Mouse (Mus musculus): ENCODE measurements around the gene Cdh9. TPM values are rescaled to one million over a fixed set of nuclear protein-coding genes. Genes with fewer than 3 reads are reported as not detected.

Gene Cdh9
- polyA plus RNA-seq (2014; fragmentation: Nextera tagmentation; extraction: Ambion mirVana): 8.1 and 8.3 TPM in 2 replicates

- ATAC-seq (ENCODE audit: low read depth): peak; percentile 82; the same call in 1 of the 2 replicates
- 4% methylated on average over 14 of the region's 14 CpGs for WGBS
- H3K27me3 ChIP-seq (ENCODE audit: control insufficient read depth, insufficient read depth, low read length): no peaks in the 10 kb centered on the region
- no peaks in the 10 kb centered on the region for H3K9me3 ChIP-seq (ENCODE audit: control insufficient read depth, low read length)
- no peaks in the 10 kb centered on the region for H3K36me3 ChIP-seq (ENCODE audit: control insufficient read depth, insufficient read depth, low read length)
- no peaks in the 10 kb centered on the region for H3K4me1 ChIP-seq (ENCODE audit: control insufficient read depth, insufficient read depth, low read length)
- H3K27ac ChIP-seq (ENCODE audit: low read depth, low read length): peak within 1 kb of the TSS; percentile 12; the same call in 1 of the 2 replicates
- H3K9ac ChIP-seq (replicated peaks; ENCODE audit: low read depth, low read length): peak within 1 kb of the TSS; percentile 42; the same call in 1 of the 2 replicates
- peak within 1 kb of the TSS; percentile 48 for H3K4me2 ChIP-seq (ENCODE audit: low read depth, low read length)
- H3K4me3 ChIP-seq (ENCODE audit: low read depth, low read length): peak within 1 kb of the TSS; percentile 28
These were observed at the start of gene Cdh9 for GRCm38 (mm10) chr15:16728470-16729011. Gene Cdh9, plus strand, starts transcription at chr15:16728756.

- no peak for ATAC-seq (ENCODE audit: low read depth)
- Histone ChIP-seq H3K9me3 (ENCODE audit: control insufficient read depth, low read length) (no peaks in the 10 kb centered on the region), H3K9ac (replicated peaks; ENCODE audit: low read depth, low read length) (no peak overlapping the region), H3K27ac (ENCODE audit: low read depth, low read length) (no peak overlapping the region), H3K4me3 (ENCODE audit: low read depth, low read length) (no peak overlapping the region), H3K27me3 (ENCODE audit: control insufficient read depth, insufficient read depth, low read length) (no peaks in the 10 kb centered on the region), H3K4me2 (ENCODE audit: low read depth, low read length) (no peak overlapping the region), H3K4me1 (ENCODE audit: control insufficient read depth, insufficient read depth, low read length) (no peaks in the 10 kb centered on the region), H3K36me3 (ENCODE audit: control insufficient read depth, insufficient read depth, low read length) (no peaks in the 10 kb centered on the region)
- WGBS: 70% methylated on average over 5 of the region's 5 CpGs
These were observed 49.5 kb upstream of the Cdh9 start for GRCm38 (mm10) chr15:16679096-16679495.

GRCm38 (mm10) chr15:16699821-16700220 is 28.7 kb upstream of the Cdh9 start:
- no peak overlapping the region for H3K27ac ChIP-seq (ENCODE audit: low read depth, low read length)
- H3K9ac ChIP-seq (replicated peaks; ENCODE audit: low read depth, low read length): no peak overlapping the region
- H3K9me3 ChIP-seq (ENCODE audit: control insufficient read depth, low read length): no peaks in the 10 kb centered on the region
- no peaks in the 10 kb centered on the region for H3K36me3 ChIP-seq (ENCODE audit: control insufficient read depth, insufficient read depth, low read length)
- no peak overlapping the region for H3K4me2 ChIP-seq (ENCODE audit: low read depth, low read length)
- H3K27me3 ChIP-seq (ENCODE audit: control insufficient read depth, insufficient read depth, low read length): no peaks in the 10 kb centered on the region
- H3K4me3 ChIP-seq (ENCODE audit: low read depth, low read length): no peak overlapping the region
- no peak for ATAC-seq (ENCODE audit: low read depth)
- H3K4me1 ChIP-seq (ENCODE audit: control insufficient read depth, insufficient read depth, low read length): no peaks in the 10 kb centered on the region
- WGBS: 85% methylated on average over 3 of the region's 3 CpGs

- Histone ChIP-seq H3K27me3 (ENCODE audit: control insufficient read depth, insufficient read depth, low read length) (no peaks in the 10 kb centered on the region), H3K4me2 (ENCODE audit: low read depth, low read length) (no peak overlapping the region), H3K4me1 (ENCODE audit: control insufficient read depth, insufficient read depth, low read length) (no peaks in the 10 kb centered on the region), H3K27ac (ENCODE audit: low read depth, low read length) (no peak overlapping the region), H3K36me3 (ENCODE audit: control insufficient read depth, insufficient read depth, low read length) (no peaks in the 10 kb centered on the region), H3K4me3 (ENCODE audit: low read depth, low read length) (no peak overlapping the region), H3K9ac (replicated peaks; ENCODE audit: low read depth, low read length) (no peak overlapping the region), H3K9me3 (ENCODE audit: control insufficient read depth, low read length) (no peaks in the 10 kb centered on the region)
- WGBS: 77% methylated on average over 1 of the region's 1 CpGs
- no peak for ATAC-seq (ENCODE audit: low read depth)
These were observed 26.2 kb upstream of the Cdh9 start for GRCm38 (mm10) chr15:16702340-16702739.

- H3K9ac ChIP-seq (replicated peaks; ENCODE audit: low read depth, low read length): no peak overlapping the region
These were observed 10.5 kb downstream of the Cdh9 start for GRCm38 (mm10) chr15:16739088-16739487.

GRCm38 (mm10) chr15:16746672-16747071 is 18.1 kb downstream of the Cdh9 start:
- Histone ChIP-seq H3K27me3 (ENCODE audit: control insufficient read depth, insufficient read depth, low read length) (no peaks in the 10 kb centered on the region), H3K9ac (replicated peaks; ENCODE audit: low read depth, low read length) (no peak overlapping the region), H3K4me3 (ENCODE audit: low read depth, low read length) (no peak overlapping the region), H3K36me3 (ENCODE audit: control insufficient read depth, insufficient read depth, low read length) (no peaks in the 10 kb centered on the region), H3K27ac (ENCODE audit: low read depth, low read length) (no peak overlapping the region), H3K9me3 (ENCODE audit: control insufficient read depth, low read length) (no peaks in the 10 kb centered on the region), H3K4me2 (ENCODE audit: low read depth, low read length) (no peak overlapping the region), H3K4me1 (ENCODE audit: control insufficient read depth, insufficient read depth, low read length) (no peaks in the 10 kb centered on the region)
- ATAC-seq (ENCODE audit: low read depth): no peak
- WGBS: 86% methylated on average over 1 of the region's 1 CpGs

More at GRCm38 (mm10) chr15:16739088-16739487, 10.5 kb downstream of the Cdh9 start:
- Histone ChIP-seq H3K27me3 (ENCODE audit: control insufficient read depth, insufficient read depth, low read length) (no peaks in the 10 kb centered on the region), H3K27ac (ENCODE audit: low read depth, low read length) (no peak overlapping the region), H3K9me3 (ENCODE audit: control insufficient read depth, low read length) (no peaks in the 10 kb centered on the region), H3K36me3 (ENCODE audit: control insufficient read depth, insufficient read depth, low read length) (no peaks in the 10 kb centered on the region), H3K4me2 (ENCODE audit: low read depth, low read length) (no peak overlapping the region), H3K4me3 (ENCODE audit: low read depth, low read length) (no peak overlapping the region), H3K4me1 (ENCODE audit: control insufficient read depth, insufficient read depth, low read length) (no peaks in the 10 kb centered on the region)
- no peak for ATAC-seq (ENCODE audit: low read depth)
- 74% methylated on average over 4 of the region's 4 CpGs for WGBS

GRCm38 (mm10) chr15:16763252-16763651 is 34.7 kb downstream of the Cdh9 start:
- Histone ChIP-seq H3K9ac (replicated peaks; ENCODE audit: low read depth, low read length) (no peak overlapping the region), H3K27ac (ENCODE audit: low read depth, low read length) (no peak overlapping the region), H3K4me2 (ENCODE audit: low read depth, low read length) (no peak overlapping the region), H3K4me1 (ENCODE audit: control insufficient read depth, insufficient read depth, low read length) (no peaks in the 10 kb centered on the region), H3K27me3 (ENCODE audit: control insufficient read depth, insufficient read depth, low read length) (no peaks in the 10 kb centered on the region), H3K36me3 (ENCODE audit: control insufficient read depth, insufficient read depth, low read length) (no peaks in the 10 kb centered on the region), H3K4me3 (ENCODE audit: low read depth, low read length) (no peak overlapping the region), H3K9me3 (ENCODE audit: control insufficient read depth, low read length) (no peaks in the 10 kb centered on the region)
- ATAC-seq (ENCODE audit: low read depth): no peak
- WGBS: 86% methylated on average over 3 of the region's 3 CpGs

GRCm38 (mm10) chr15:16784575-16784974 is 56.0 kb downstream of the Cdh9 start:
- Histone ChIP-seq H3K9me3 (ENCODE audit: control insufficient read depth, low read length) (no peaks in the 10 kb centered on the region), H3K4me2 (ENCODE audit: low read depth, low read length) (no peak overlapping the region), H3K4me3 (ENCODE audit: low read depth, low read length) (no peak overlapping the region), H3K9ac (replicated peaks; ENCODE audit: low read depth, low read length) (no peak overlapping the region), H3K27me3 (ENCODE audit: control insufficient read depth, insufficient read depth, low read length) (no peaks in the 10 kb centered on the region), H3K4me1 (ENCODE audit: control insufficient read depth, insufficient read depth, low read length) (no peaks in the 10 kb centered on the region), H3K36me3 (ENCODE audit: control insufficient read depth, insufficient read depth, low read length) (no peaks in the 10 kb centered on the region), H3K27ac (ENCODE audit: low read depth, low read length) (no peak overlapping the region)
- 42% methylated on average over 1 of the region's 1 CpGs for WGBS
- no peak for ATAC-seq (ENCODE audit: low read depth)

GRCm38 (mm10) chr15:16792857-16793256 is 64.3 kb downstream of the Cdh9 start:
- ATAC-seq (ENCODE audit: low read depth): no peak
- no peaks in the 10 kb centered on the region for H3K4me1 ChIP-seq (ENCODE audit: control insufficient read depth, insufficient read depth, low read length)
- no peaks in the 10 kb centered on the region for H3K27me3 ChIP-seq (ENCODE audit: control insufficient read depth, insufficient read depth, low read length)
- no peaks in the 10 kb centered on the region for H3K36me3 ChIP-seq (ENCODE audit: control insufficient read depth, insufficient read depth, low read length)
- no peak overlapping the region for H3K4me2 ChIP-seq (ENCODE audit: low read depth, low read length)
- no peak overlapping the region for H3K9ac ChIP-seq (replicated peaks; ENCODE audit: low read depth, low read length)
- 87% methylated on average over 3 of the region's 3 CpGs for WGBS
- no peak overlapping the region for H3K4me3 ChIP-seq (ENCODE audit: low read depth, low read length)
- H3K27ac ChIP-seq (ENCODE audit: low read depth, low read length): no peak overlapping the region
- H3K9me3 ChIP-seq (ENCODE audit: control insufficient read depth, low read length): no peaks in the 10 kb centered on the region
